Mouse (Mus musculus): Measurements from ENCODE around the gene Nudt4. TPM values are rescaled to one million over a fixed set of nuclear protein-coding genes. Genes with fewer than 3 reads are reported as not detected.

Nudt4 gene
- total and polyA plus RNA-seq, 3 experiments = 21.1 to 35.7 TPM; not detected in 1

DNA sequence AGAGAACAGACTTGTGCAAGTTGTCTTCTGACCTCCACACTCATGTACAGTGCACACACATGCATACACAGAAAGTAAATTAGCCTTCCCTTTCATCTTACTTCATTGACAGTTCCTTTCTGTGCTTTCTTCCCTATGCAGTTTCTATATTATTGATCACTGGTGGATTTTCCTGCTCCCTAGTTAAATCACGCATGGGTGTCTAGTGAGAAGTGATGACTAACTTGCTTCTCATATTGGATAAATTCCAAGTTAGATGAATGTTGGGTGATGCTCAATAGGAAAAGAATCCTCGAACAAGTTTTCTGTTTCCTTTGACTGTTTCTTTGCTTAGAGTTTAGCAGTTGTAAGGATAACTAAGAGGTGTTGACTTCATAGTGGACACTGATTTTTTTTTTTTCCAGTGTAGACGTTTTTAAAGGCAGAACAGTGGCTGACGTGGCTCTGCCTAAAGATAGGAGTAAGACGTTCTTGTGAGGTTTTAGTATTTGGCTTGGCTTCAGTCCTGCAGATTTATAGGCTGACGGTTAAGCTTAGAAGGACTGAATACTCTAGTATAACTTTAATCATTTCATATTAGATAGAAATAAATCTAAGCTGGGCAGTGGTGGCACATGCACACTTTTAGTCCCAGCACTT, 38.8 kb downstream of the Nudt4 start:
- peaks cover 6 to 22% of the 10 kb centered on the region in 2 experiments for H3K36me3 ChIP-seq (ENCODE audit: control insufficient read depth in 1 of 2, insufficient read depth in 2 of 2, low read length in 2 of 2)
- H3K27ac ChIP-seq (ENCODE audit: control insufficient read depth, low read depth, low read length) = no peak overlapping the region
- H3K9ac ChIP-seq (ENCODE audit: control insufficient read depth, low read depth, low read length, poor library complexity, severe bottlenecking) = no peak overlapping the region
- peaks cover 82% of the 10 kb centered on the region for H3K79me2 ChIP-seq (ENCODE audit: control insufficient read depth, insufficient read depth, low read length, poor library complexity)
- TF ChIP-seq ETS1 (IDR thresholded peaks at IDR 0.05; ENCODE audit: low read depth, low read length) = no peak
- TF ChIP-seq POLR2AphosphoS5 (IDR thresholded peaks at IDR 0.05; ENCODE audit: borderline replicate concordance, low read depth, low read length) = no peak
- TF ChIP-seq MAX (IDR thresholded peaks at IDR 0.05; ENCODE audit: low read length) = no peak
- no peak for TF ChIP-seq POLR2AphosphoS2 (IDR thresholded peaks at IDR 0.05; ENCODE audit: low read length)
- TF ChIP-seq BHLHE40 (IDR thresholded peaks at IDR 0.05; ENCODE audit: borderline replicate concordance, low read depth, low read length) = no peak
- TF ChIP-seq TAL1 (IDR thresholded peaks at IDR 0.05; ENCODE audit: low read length) = no peak
- H3K9me3 ChIP-seq (replicated peaks; ENCODE audit: insufficient read depth, low read length) = no peaks in the 10 kb centered on the region
- peaks cover 4 to 12% of the 10 kb centered on the region in 2 experiments; a peak in 2 of 4 replicates for H3K4me1 ChIP-seq (ENCODE audit: control insufficient read depth in 1 of 2, insufficient read depth in 2 of 2, low read length in 2 of 2)
- H3K4me3 ChIP-seq (ENCODE audit: control insufficient read depth in 1 of 2, insufficient read depth in 1 of 2, low read depth in 2 of 2, low read length in 2 of 2) = no peak overlapping the region
- no peak for DNase-seq (ENCODE audit: low read depth, low spot score)
- H3K27me3 ChIP-seq (ENCODE audit: control insufficient read depth in 1 of 2, insufficient read depth in 2 of 2, low read length in 2 of 2) = no peaks in the 10 kb centered on the region

DNA sequence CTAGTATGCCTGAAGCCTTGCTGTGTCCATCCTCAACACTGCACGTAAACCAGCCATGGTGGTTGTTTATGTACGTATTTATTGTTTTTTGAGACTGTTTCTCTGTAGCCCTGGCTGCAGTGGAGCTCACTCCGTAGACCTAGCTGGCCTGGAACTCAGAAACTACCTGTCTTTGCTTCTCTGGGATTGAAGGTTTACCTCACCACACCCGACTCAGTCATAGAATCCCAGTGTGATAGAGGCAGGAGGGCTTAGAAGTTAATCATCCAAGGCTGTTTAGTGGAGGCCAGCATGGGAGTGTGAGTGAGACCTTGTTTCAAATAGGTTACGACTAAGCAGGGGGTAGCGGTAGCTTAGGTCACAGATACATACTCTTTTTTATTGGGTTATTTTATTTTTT, 46.3 kb downstream of the Nudt4 start:
- H3K79me2 ChIP-seq (ENCODE audit: control insufficient read depth, insufficient read depth, low read length, poor library complexity) = peaks cover 71% of the 10 kb centered on the region
- no peaks in the 10 kb centered on the region for H3K9me3 ChIP-seq (replicated peaks; ENCODE audit: insufficient read depth, low read length)
- no peak overlapping the region for H3K27ac ChIP-seq (ENCODE audit: control insufficient read depth, low read depth, low read length)
- no peak overlapping the region for H3K4me3 ChIP-seq (ENCODE audit: control insufficient read depth in 1 of 2, insufficient read depth in 1 of 2, low read depth in 2 of 2, low read length in 2 of 2)
- peaks cover 13 to 49% of the 10 kb centered on the region in 2 experiments for H3K36me3 ChIP-seq (ENCODE audit: control insufficient read depth in 1 of 2, insufficient read depth in 2 of 2, low read length in 2 of 2)
- TF ChIP-seq KAT2A (conservative IDR thresholded peaks at IDR 0.05; ENCODE audit: low read depth, low read length) (no peak), SMC3 (IDR thresholded peaks at IDR 0.05; ENCODE audit: low read depth, low read length) (no peak), POLR2AphosphoS2 (IDR thresholded peaks at IDR 0.05; ENCODE audit: low read length) (no peak), ELF1 (IDR thresholded peaks at IDR 0.05; ENCODE audit: low read depth, low read length) (no peak), ZNF384 (IDR thresholded peaks at IDR 0.05; ENCODE audit: low read depth, low read length) (no peak), MAZ (IDR thresholded peaks at IDR 0.05; ENCODE audit: low read depth, low read length) (no peak), USF1 (IDR thresholded peaks at IDR 0.05; ENCODE audit: low read depth, low read length) (no peak)
- no peak for DNase-seq (ENCODE audit: low read depth, low spot score)
- peaks cover 13 to 18% of the 10 kb centered on the region in 2 experiments for H3K4me1 ChIP-seq (ENCODE audit: control insufficient read depth in 1 of 2, insufficient read depth in 2 of 2, low read length in 2 of 2)
- no peak overlapping the region for H3K9ac ChIP-seq (ENCODE audit: control insufficient read depth, low read depth, low read length, poor library complexity, severe bottlenecking)
- H3K27me3 ChIP-seq (ENCODE audit: control insufficient read depth in 1 of 2, insufficient read depth in 2 of 2, low read length in 2 of 2) = no peaks in the 10 kb centered on the region

DNA sequence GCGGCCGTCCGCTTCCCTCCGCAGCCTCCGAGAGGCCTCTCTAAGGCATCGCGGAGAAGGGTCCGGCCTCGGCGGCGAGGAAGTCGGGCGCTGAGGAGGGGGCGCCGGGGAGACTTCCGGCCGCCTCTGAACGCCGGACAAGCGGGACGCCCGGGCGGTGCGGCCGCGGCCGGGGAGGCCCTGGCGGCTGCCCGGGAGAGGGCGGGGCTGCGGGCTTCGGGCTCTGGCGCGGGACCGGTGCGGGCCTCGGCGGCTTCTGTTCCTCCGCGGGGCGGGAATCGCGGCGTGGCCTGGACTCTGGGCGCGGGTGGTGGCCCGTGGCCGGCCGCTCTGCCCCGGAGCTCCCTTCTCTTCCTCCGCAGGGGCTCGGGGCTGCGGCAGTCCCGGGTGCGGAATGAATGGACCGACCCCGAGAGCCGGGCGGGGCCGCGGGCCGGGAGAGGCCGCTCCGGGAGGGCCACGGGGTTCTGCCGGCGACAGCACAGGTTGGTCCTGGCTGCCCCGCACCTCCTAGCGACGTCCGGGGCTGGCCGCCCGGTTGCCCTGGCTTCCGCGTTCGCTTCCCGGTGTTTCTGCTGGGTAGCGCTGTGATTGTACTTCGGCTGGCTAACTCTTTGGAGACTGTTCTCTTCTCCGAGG, 48.5 kb downstream of the Nudt4 start:
- peaks cover 52% of the 10 kb centered on the region for H3K79me2 ChIP-seq (ENCODE audit: control insufficient read depth, insufficient read depth, low read length, poor library complexity)
- TF ChIP-seq UBTF (IDR thresholded peaks at IDR 0.05; ENCODE audit: borderline replicate concordance, insufficient read depth, low read depth, low read length) (peak; percentile 19; the same call in 1 of the 2 replicates), USF1 (IDR thresholded peaks at IDR 0.05; ENCODE audit: low read depth, low read length) (no peak), POLR2A (IDR thresholded peaks at IDR 0.05; ENCODE audit: control insufficient read depth in 1 of 2, insufficient read depth in 1 of 2, low read depth in 1 of 2, low read length in 2 of 2, poor library complexity in 1 of 2) (0 out of 4 replicates have a peak, but pooled peaks of 1 of the 2 experiments have one; percentile 31)

More for the DNA sequence above, 48.5 kb downstream of the Nudt4 start:
- Histone ChIP-seq H3K4me1 (ENCODE audit: control insufficient read depth in 1 of 2, insufficient read depth in 2 of 2, low read length in 2 of 2) (peaks cover 9 to 18% of the 10 kb centered on the region in 2 experiments; a peak in 3 of 4 replicates), H3K4me3 (ENCODE audit: control insufficient read depth in 1 of 2, insufficient read depth in 1 of 2, low read depth in 2 of 2, low read length in 2 of 2) (peak overlapping the region; percentile 68 to 83), H3K9ac (ENCODE audit: control insufficient read depth, low read depth, low read length, poor library complexity, severe bottlenecking) (peak overlapping the region; percentile 100), H3K27me3 (ENCODE audit: control insufficient read depth in 1 of 2, insufficient read depth in 2 of 2, low read length in 2 of 2) (no peaks in the 10 kb centered on the region), H3K27ac (ENCODE audit: control insufficient read depth, low read depth, low read length) (peak overlapping the region; percentile 90), H3K9me3 (replicated peaks; ENCODE audit: insufficient read depth, low read length) (no peaks in the 10 kb centered on the region), H3K36me3 (ENCODE audit: control insufficient read depth in 1 of 2, insufficient read depth in 2 of 2, low read length in 2 of 2) (peaks cover 9 to 38% of the 10 kb centered on the region in 2 experiments; a peak in 3 of 4 replicates)
- DNase-seq (ENCODE audit: low read depth, low spot score) = peak; percentile 51

Data from MEL (cell line).